In the genomic region with DNA sequence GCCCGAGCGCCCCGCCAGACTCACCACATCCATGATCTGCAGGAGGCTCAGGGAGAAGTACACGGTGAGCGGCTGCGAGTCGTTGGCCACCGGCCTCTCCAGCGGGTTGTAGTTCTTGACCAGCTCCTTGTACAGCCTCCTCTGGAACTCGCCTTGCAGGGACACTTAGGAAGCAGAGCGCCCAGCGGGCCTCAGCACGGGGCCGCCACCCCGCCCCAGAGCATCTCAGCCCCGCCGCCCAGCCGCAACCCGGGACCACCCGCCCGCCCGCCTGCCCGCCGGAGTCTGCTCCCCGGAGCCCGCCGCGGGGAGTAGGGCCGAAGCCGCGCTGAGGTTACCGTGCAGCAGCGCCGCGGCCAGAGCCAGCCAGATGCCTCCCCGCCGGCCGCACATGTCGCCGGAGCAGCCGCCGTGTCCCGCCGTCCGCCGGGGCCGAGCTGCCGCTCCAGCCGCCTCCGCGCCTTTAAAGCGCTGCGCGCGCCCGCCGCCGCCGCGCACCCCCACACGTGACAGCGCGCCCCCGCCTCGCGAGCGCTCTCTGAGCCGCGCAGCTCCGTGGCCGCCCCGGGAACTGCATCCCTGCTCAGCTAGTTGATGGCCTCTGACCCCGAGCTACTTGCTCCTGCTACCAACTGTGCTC, we compare ENCODE assay signal across 8 mouse cellular contexts. TPM values are rescaled to one million over a fixed set of nuclear protein-coding genes. Genes with fewer than 3 reads are reported as not detected.
DNase-seq lines count a peak whose midpoint lies in the region; ATAC-seq and TF ChIP-seq lines count a peak whose summit lies in the region.

A gene (minus strand): TSS at position 486 of the 640 bp plus-strand sequence.

- peak within 1 kb of the TSS; percentile 64 for H3K9ac ChIP-seq in embryonic facial prominence, embryonic 12.5 days
- H3K9ac ChIP-seq in heart, adult 2 months (ENCODE audit: low read depth, low read length), result peak within 1 kb of the TSS; percentile 55; the same call in 1 of the 2 replicates

- peak within 1 kb of the TSS; percentile 25; the same call in 1 of the 2 replicates for H3K4me3 ChIP-seq in bone marrow macrophage, adult 2 months (ENCODE audit: insufficient read depth, low read length)
- peak within 1 kb of the TSS; percentile 66 for H3K4me3 ChIP-seq in embryonic facial prominence, embryonic 12.5 days
- peak within 1 kb of the TSS; percentile 32 for H3K4me3 ChIP-seq in heart, adult 2 months

- TF ChIP-seq EP300 in heart, adult 2 months (IDR thresholded peaks at IDR 0.05; ENCODE audit: insufficient read depth, low read depth, low read length), result no peak

- intact Hi-C loops in heart, adult 2 months (cut with DNase I), result no loop called here
- intact Hi-C loops in left cerebral cortex, postnatal 25 days (cut with DNase I), result loop anchor here (5.0 kb wide), 2 partner anchors 105 to 120 kb away; no protein-coding TSS in a partner anchor

- TF ChIP-seq POLR2A in bone marrow macrophage, adult 2 months (IDR thresholded peaks at IDR 0.05; ENCODE audit: borderline replicate concordance, low read depth, low read length), result no peak
- no peak for TF ChIP-seq POLR2A in heart, adult 2 months (IDR thresholded peaks at IDR 0.05; ENCODE audit: insufficient read depth, low read depth, low read length)

- TF ChIP-seq CTCF in bone marrow macrophage, adult 2 months (IDR thresholded peaks at IDR 0.05; ENCODE audit: low read depth, low read length), result no peak
- peak; percentile 80 for TF ChIP-seq CTCF in heart, adult 2 months (IDR thresholded peaks at IDR 0.05)

- peak; percentile 78 for ATAC-seq in embryonic facial prominence, embryonic 12.5 days (ENCODE audit: insufficient number of reproducible peaks, insufficient read depth, low FRiP score, low TSS enrichment)

- H3K36me3 ChIP-seq in embryonic facial prominence, embryonic 12.5 days, result no peaks in the 10 kb centered on the region
- H3K36me3 ChIP-seq in heart, adult 2 months (ENCODE audit: control insufficient read depth, insufficient read depth, low read length), result no peaks in the 10 kb centered on the region

- H3K79me2 ChIP-seq in heart, adult 2 months (replicated peaks; ENCODE audit: control insufficient read depth, insufficient read depth, low read length), result no peaks in the 10 kb centered on the region

- under 1% methylated on average over 69 of the region's 73 CpGs for WGBS in embryonic facial prominence, embryonic 12.5 days
- 2% methylated on average over 71 of the region's 73 CpGs for WGBS in heart, adult 2 months

- no peak within 1 kb of the TSS for H3K27ac ChIP-seq in bone marrow macrophage, adult 2 months (ENCODE audit: insufficient read depth, low read depth, low read length)
- H3K27ac ChIP-seq in embryonic facial prominence, embryonic 12.5 days, result no peak within 1 kb of the TSS
- H3K27ac ChIP-seq in heart, adult 2 months, result no peak within 1 kb of the TSS

- no peaks in the 10 kb centered on the region for H3K4me1 ChIP-seq in bone marrow macrophage, adult 2 months (ENCODE audit: control insufficient read depth, insufficient read depth, low read length)
- H3K4me1 ChIP-seq in embryonic facial prominence, embryonic 12.5 days, result peaks cover 4% of the 10 kb centered on the region; the same call in 1 of the 2 replicates
- no peaks in the 10 kb centered on the region; the same call in 1 of the 2 replicates for H3K4me1 ChIP-seq in heart, adult 2 months (ENCODE audit: control insufficient read depth, insufficient read depth, low read length)

- H3K9me3 ChIP-seq in embryonic facial prominence, embryonic 12.5 days, result no peaks in the 10 kb centered on the region

- peak within 1 kb of the TSS; percentile 86 for H3K4me2 ChIP-seq in embryonic facial prominence, embryonic 12.5 days (replicated peaks)

- peaks cover 9% of the 10 kb centered on the region; the same call in 1 of the 2 replicates for H3K27me3 ChIP-seq in embryonic facial prominence, embryonic 12.5 days
- no peaks in the 10 kb centered on the region for H3K27me3 ChIP-seq in heart, adult 2 months (ENCODE audit: control insufficient read depth, insufficient read depth, low read length)

- DNase-seq in heart, adult 2 months, result peak; percentile 70 to 78
- peak; percentile 57 for DNase-seq in kidney, adult 11 months
- peak; percentile 81 to 85 for DNase-seq in left cerebral cortex, postnatal 25 days (ENCODE audit: low spot score in 2 of 2)
- DNase-seq in mesoderm, embryonic 11.5 days (ENCODE audit: low read depth, low spot score), result peak; percentile 88
- peak; percentile 27 for DNase-seq in skeletal muscle tissue, adult 2 months (ENCODE audit: low read depth, low spot score)
- no peak for DNase-seq in MN1 (ENCODE audit: low spot score)

RNA-seq across cellular contexts. Expression of the gene that starts here (rescaled TPM):
- not detected in 2 replicates for polyA plus RNA-seq in bone marrow macrophage, adult 2 months (2012; ENCODE audit: insufficient read depth, insufficient read length, missing spikeins)
- 2.3 TPM in 2 replicates for polyA plus RNA-seq in embryonic facial prominence, embryonic 12.5 days (2016; fragmentation: Nextera tagmentation; extraction: Ambion mirVana)
- not detected for total RNA-seq in heart, adult 2 months (2021)
- polyA plus RNA-seq in heart, adult 2 months (2012; rRNA removed), result 0.06 and 0.09 TPM in 2 replicates
- total RNA-seq in left cerebral cortex, postnatal 25 days (2021), result 10 to 100 TPM; 23.6 to 26.9 TPM

Comparison
In these comparisons a context has a peak if more than half of its experiments do, and no peak if none do; other contexts are left out.
1. RNA of the gene that starts here (total RNA-seq): 23.6 to 26.9 TPM in left cerebral cortex, postnatal 25 days; not detected in heart, adult 2 months; every median in the first group is over 10 times any median in the second.
2. Peak in DNase-seq, H3K4me3 ChIP-seq and H3K9ac ChIP-seq in heart, adult 2 months; RNA of the gene not detected or under 1 TPM.
3. Peak in every context shown above with its lines, with median percentiles within 50 percentile points of each other: H3K4me3 ChIP-seq.